Mouse (Mus musculus) liver, embryonic 14.5 days (tissue): Measurements from ENCODE around the gene Fabp1.

Source experiments
- CTCF ChIP-seq: IDR thresholded peaks from 2 replicates; pipeline ENCODE4 v1.5.1; 2016; ENCODE audit warnings: antibody characterized with exemption, low read depth, control low read depth
- EP300 ChIP-seq: IDR thresholded peaks from 2 replicates; pipeline ENCODE4 v1.6.1; 2016; ENCODE audit warnings: antibody characterized with exemption, low read depth

GRCm38 (mm10) chr6:71184941-71185604, 14.6 kb upstream of the Fabp1 start:
- TF ChIP-seq CTCF (no peak), EP300 (no peak)
